Mouse (Mus musculus): ENCODE data around the gene Pou2f2. TPM values are rescaled to one million over a fixed set of nuclear protein-coding genes. Genes with fewer than 3 reads are reported as not detected.

The Pou2f2 gene
- total and polyA plus RNA-seq, 3 experiments, result 8.9 to 102 (median 46.1) TPM

DNA sequence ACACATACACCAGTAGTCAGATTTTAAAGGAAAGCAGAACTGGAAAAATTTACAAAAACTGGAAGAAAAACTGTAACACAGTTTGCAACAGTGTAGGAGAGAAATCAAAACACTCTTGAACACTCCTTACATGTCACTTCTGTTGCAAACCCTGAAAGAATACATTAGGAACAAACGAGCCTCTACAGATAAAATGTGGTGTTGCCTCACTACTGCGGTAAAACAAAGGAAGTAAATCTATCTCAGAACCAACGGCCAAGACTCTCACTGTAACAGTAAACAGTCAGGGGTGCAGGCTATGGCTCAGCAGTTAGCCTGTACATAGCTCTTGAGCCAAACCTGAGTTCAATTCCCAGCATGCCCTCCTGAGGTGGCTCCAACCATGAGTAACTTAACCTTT, 33.6 kb upstream of the Pou2f2 start:
- Histone ChIP-seq H3K4me3 (replicated peaks in 1 of 3; ENCODE audit: low read depth in 2 of 3, low read length in 2 of 3, poor library complexity in 1 of 3) (no peak overlapping the region), H3K4me2 (ENCODE audit: insufficient read depth, low read depth, poor library complexity, severe bottlenecking) (no peak overlapping the region), H3K9ac (ENCODE audit: insufficient read depth, low read depth) (no peak overlapping the region), H3K9me3 (replicated peaks; ENCODE audit: low read length) (no peaks in the 10 kb centered on the region), H3K27me3 (replicated peaks) (no peaks in the 10 kb centered on the region), H3K79me2 (replicated peaks; ENCODE audit: control insufficient read depth, extremely low read depth, insufficient read depth, poor library complexity, severe bottlenecking) (no peaks in the 10 kb centered on the region), H3K36me3 (replicated peaks in 1 of 2; ENCODE audit: control insufficient read depth in 1 of 2, insufficient read depth in 1 of 2, low read length in 1 of 2) (peaks cover 31 to 59% of the 10 kb centered on the region in 2 experiments), H3K27ac (ENCODE audit: insufficient read depth, low read depth) (no peak overlapping the region), H3K4me1 (ENCODE audit: control insufficient read depth in 1 of 2, insufficient read depth in 2 of 2) (peaks cover 7 to 36% of the 10 kb centered on the region in 2 experiments)
- DNase-seq (ENCODE audit: extremely low read depth), result no peak
- TF ChIP-seq ZC3H11A (IDR thresholded peaks at IDR 0.05; ENCODE audit: low read depth, low read length) (no peak), EP300 (IDR thresholded peaks at IDR 0.05; ENCODE audit: low read length) (no peak), CTCF (conservative IDR thresholded peaks at IDR 0.05 in 1 of 2, IDR thresholded peaks at IDR 0.05 in 1 of 2; ENCODE audit: low read depth in 2 of 2, low read length in 2 of 2) (no peak), MXI1 (IDR thresholded peaks at IDR 0.05; ENCODE audit: low read depth, low read length) (no peak), MAFK (IDR thresholded peaks at IDR 0.05; ENCODE audit: insufficient replicate concordance, low read length) (no peak), ZNF384 (IDR thresholded peaks at IDR 0.05; ENCODE audit: low read depth, low read length) (no peak), HCFC1 (IDR thresholded peaks at IDR 0.05; ENCODE audit: low read depth, low read length) (no peak), POLR2AphosphoS2 (IDR thresholded peaks at IDR 0.05; ENCODE audit: low read depth, low read length) (no peak), TBP (conservative IDR thresholded peaks at IDR 0.05; ENCODE audit: low read depth, low read length) (no peak), ELF1 (IDR thresholded peaks at IDR 0.05; ENCODE audit: low read depth, low read length) (no peak), RAD21 (IDR thresholded peaks at IDR 0.05; ENCODE audit: low read depth, low read length) (no peak), MYC (IDR thresholded peaks at IDR 0.05; ENCODE audit: low read depth, low read length) (no peak), UBTF (IDR thresholded peaks at IDR 0.05; ENCODE audit: low read depth, low read length) (no peak), E2F4 (IDR thresholded peaks at IDR 0.05; ENCODE audit: insufficient replicate concordance, low read depth, low read length) (no peak), SMC3 (IDR thresholded peaks at IDR 0.05; ENCODE audit: low read depth, low read length) (no peak), MAX (IDR thresholded peaks at IDR 0.05; ENCODE audit: low read length) (no peak), SIN3A (IDR thresholded peaks at IDR 0.05; ENCODE audit: low read length) (no peak), ETS1 (conservative IDR thresholded peaks at IDR 0.05; ENCODE audit: low read depth, low read length) (no peak), MAZ (IDR thresholded peaks at IDR 0.05; ENCODE audit: low read depth, low read length) (no peak)
- in situ Hi-C loops (cut with MboI; ENCODE audit: low pct_ligation_motif_present, low pct_unique_long_range_greater_than_20kb, low sequenced_read_pairs), result no loop called here
- dilution Hi-C loops (cut with MboI; ENCODE audit: extremely low pct_ligation_motif_present, extremely low pct_unique_long_range_greater_than_20kb, low sequenced_read_pairs), result no loop called here

- no peak overlapping the region for H3K4me3 ChIP-seq (replicated peaks in 1 of 3; ENCODE audit: low read depth in 2 of 3, low read length in 2 of 3, poor library complexity in 1 of 3)
- no peaks in the 10 kb centered on the region for H3K27me3 ChIP-seq (replicated peaks)
- no peaks in the 10 kb centered on the region for H3K9me3 ChIP-seq (replicated peaks; ENCODE audit: low read length)
- peaks cover 13 to 47% of the 10 kb centered on the region in 2 experiments for H3K4me1 ChIP-seq (ENCODE audit: control insufficient read depth in 1 of 2, insufficient read depth in 2 of 2)
- no peak for DNase-seq (ENCODE audit: extremely low read depth)
- H3K27ac ChIP-seq (ENCODE audit: insufficient read depth, low read depth), result no peak overlapping the region
- no peak overlapping the region for H3K4me2 ChIP-seq (ENCODE audit: insufficient read depth, low read depth, poor library complexity, severe bottlenecking)
- dilution Hi-C loops (cut with MboI; ENCODE audit: extremely low pct_ligation_motif_present, extremely low pct_unique_long_range_greater_than_20kb, low sequenced_read_pairs), result no loop called here
- in situ Hi-C loops (cut with MboI; ENCODE audit: low pct_ligation_motif_present, low pct_unique_long_range_greater_than_20kb, low sequenced_read_pairs), result no loop called here
- H3K36me3 ChIP-seq (replicated peaks in 1 of 2; ENCODE audit: control insufficient read depth in 1 of 2, insufficient read depth in 1 of 2, low read length in 1 of 2), result peaks cover 26 to 65% of the 10 kb centered on the region in 2 experiments
- H3K79me2 ChIP-seq (replicated peaks; ENCODE audit: control insufficient read depth, extremely low read depth, insufficient read depth, poor library complexity, severe bottlenecking), result no peaks in the 10 kb centered on the region
- no peak overlapping the region for H3K9ac ChIP-seq (ENCODE audit: insufficient read depth, low read depth)
- TF ChIP-seq BHLHE40 (IDR thresholded peaks at IDR 0.05; ENCODE audit: low read depth, low read length) (no peak), NELFE (IDR thresholded peaks at IDR 0.05; ENCODE audit: low read depth, low read length) (no peak), USF2 (conservative IDR thresholded peaks at IDR 0.05; ENCODE audit: low read depth, low read length) (no peak), UBTF (IDR thresholded peaks at IDR 0.05; ENCODE audit: low read depth, low read length) (no peak), ZC3H11A (IDR thresholded peaks at IDR 0.05; ENCODE audit: low read depth, low read length) (no peak), MYC (IDR thresholded peaks at IDR 0.05; ENCODE audit: low read depth, low read length) (no peak), RCOR1 (conservative IDR thresholded peaks at IDR 0.05; ENCODE audit: low read depth, low read length) (no peak), KAT2A (IDR thresholded peaks at IDR 0.05; ENCODE audit: insufficient replicate concordance, low read length) (no peak)
These were observed 31.0 kb upstream of the Pou2f2 start for GRCm38 (mm10) chr7:25210482-25210881.
